Mouse (Mus musculus): Measurements from ENCODE around the gene Gm732. TPM values are rescaled to one million over a fixed set of nuclear protein-coding genes. Genes with fewer than 3 reads are reported as not detected.

Gm732 gene
- not detected in 2 replicates for polyA plus RNA-seq (2016; fragmentation: Nextera tagmentation; extraction: Ambion mirVana)

DNA sequence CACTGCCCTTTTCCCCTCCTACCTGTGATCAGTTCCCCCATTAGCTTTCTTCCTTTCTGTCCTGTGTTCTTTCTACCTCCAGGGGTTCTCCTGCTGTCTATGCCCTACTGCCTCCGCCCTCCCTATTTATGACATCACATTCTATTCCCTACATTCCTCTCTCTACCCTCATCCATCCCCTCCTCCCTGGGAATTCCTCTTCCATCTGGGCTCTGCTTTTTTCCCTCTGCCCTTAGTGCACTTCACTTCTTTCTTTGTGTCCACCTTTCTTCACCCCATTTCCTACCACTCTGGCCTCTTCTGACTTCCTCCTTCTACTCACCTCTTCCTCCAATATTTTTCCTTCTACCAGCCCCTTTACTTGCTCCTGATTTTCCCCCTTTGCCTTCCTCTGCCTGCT lies at the start of gene Gm732:
Gene Gm732, minus strand, starts transcription at position 101 of the 400 bp plus-strand sequence.
- 88% methylated on average over 1 of the region's 1 CpGs for WGBS

More for the DNA sequence above, at the start of gene Gm732:
- H3K4me1 ChIP-seq = no peaks in the 10 kb centered on the region
- H3K4me3 ChIP-seq = no peak within 1 kb of the TSS
- H3K36me3 ChIP-seq (replicated peaks) = no peaks in the 10 kb centered on the region
- no peaks in the 10 kb centered on the region for H3K27me3 ChIP-seq (ENCODE audit: poor library complexity, severe bottlenecking)
- no peaks in the 10 kb centered on the region for H3K9me3 ChIP-seq
- DNase-seq (ENCODE audit: extremely low spot score, low spot score) = no peak
- H3K27ac ChIP-seq = no peak within 1 kb of the TSS

Other genes starting within 250 kb of the Gm732 start
- 0.33 TPM in 1 of 2 replicates, not detected in the other for gene Tent5d, start 155.9 kb downstream of the Gm732 start, polyA plus RNA-seq (2016; fragmentation: Nextera tagmentation; extraction: Ambion mirVana)
- 6.5 and 7.8 TPM in 2 replicates for gene 2610002M06Rik, start 132.1 kb downstream of the Gm732 start, polyA plus RNA-seq (2016; fragmentation: Nextera tagmentation; extraction: Ambion mirVana)